Mouse (Mus musculus): ENCODE data around the gene Chst11.

GRCm38 (mm10) chr10:83094821-83095725 is 109.8 kb downstream of the Chst11 start:
- TF ChIP-seq CTCF (IDR thresholded peaks at IDR 0.05; ENCODE audit: extremely low read depth, insufficient read depth, low read length), result no peak
- TF ChIP-seq POLR2A (IDR thresholded peaks at IDR 0.05; ENCODE audit: extremely low read depth, insufficient read depth, low read length), result no peak
